Mouse (Mus musculus): Measurements from ENCODE around the gene Arpc3. TPM values are rescaled to one million over a fixed set of nuclear protein-coding genes. Genes with fewer than 3 reads are reported as not detected.

The Arpc3 gene
- polyA plus RNA-seq, 1 experiment from 2014 or later, result 99.4 TPM

- Histone ChIP-seq H3K27ac (no peak overlapping the region), H3K4me3 (no peak overlapping the region), H3K4me1 (peaks cover 8% of the 10 kb centered on the region), H3K4me2 (replicated peaks) (no peak overlapping the region), H3K36me3 (peaks cover 75% of the 10 kb centered on the region), H3K27me3 (no peaks in the 10 kb centered on the region), H3K9ac (no peak overlapping the region), H3K9me3 (no peaks in the 10 kb centered on the region)
- WGBS, result 96% methylated on average over 12 of the region's 12 CpGs
- ATAC-seq (ENCODE audit: low FRiP score, low read depth), result no peak
Measured at GRCm38 (mm10) chr5:122378171-122378570, 13.5 kb upstream of the Arpc3 start.

GRCm38 (mm10) chr5:122379374-122380155 lies 12.1 kb upstream of the Arpc3 start:
- no peak overlapping the region for H3K9ac ChIP-seq
- peaks cover 65% of the 10 kb centered on the region for H3K36me3 ChIP-seq
- no peak overlapping the region for H3K4me3 ChIP-seq
- H3K4me1 ChIP-seq, result no peaks in the 10 kb centered on the region
- no peak overlapping the region for H3K4me2 ChIP-seq (replicated peaks)
- peak; percentile 57; the same call in 1 of the 2 replicates for ATAC-seq (ENCODE audit: low FRiP score, low read depth)
- H3K9me3 ChIP-seq, result no peaks in the 10 kb centered on the region
- no peaks in the 10 kb centered on the region for H3K27me3 ChIP-seq
- 62% methylated on average over 11 of the region's 11 CpGs for WGBS
- no peak overlapping the region for H3K27ac ChIP-seq

- ATAC-seq (ENCODE audit: low FRiP score, low read depth), result no peak
- Histone ChIP-seq H3K4me2 (replicated peaks) (no peak overlapping the region), H3K9me3 (no peaks in the 10 kb centered on the region), H3K27ac (no peak overlapping the region), H3K4me3 (no peak overlapping the region), H3K9ac (no peak overlapping the region), H3K27me3 (no peaks in the 10 kb centered on the region), H3K36me3 (peaks cover 7% of the 10 kb centered on the region), H3K4me1 (peaks cover 7% of the 10 kb centered on the region)
- WGBS, result 89% methylated on average over 5 of the region's 5 CpGs
Measured at GRCm38 (mm10) chr5:122390006-122390405, 1.7 kb upstream of the Arpc3 start.

- no peak overlapping the region for H3K27ac ChIP-seq
- no peak for ATAC-seq (ENCODE audit: low FRiP score, low read depth)
- no peak overlapping the region for H3K4me3 ChIP-seq
- H3K4me1 ChIP-seq, result peaks cover 7% of the 10 kb centered on the region
- H3K27me3 ChIP-seq, result no peaks in the 10 kb centered on the region
- H3K36me3 ChIP-seq, result peaks cover 11% of the 10 kb centered on the region
- H3K9me3 ChIP-seq, result no peaks in the 10 kb centered on the region
- H3K9ac ChIP-seq, result no peak overlapping the region
- H3K4me2 ChIP-seq (replicated peaks), result no peak overlapping the region
Measured at GRCm38 (mm10) chr5:122390671-122391070, 1.0 kb upstream of the Arpc3 start.

GRCm38 (mm10) chr5:122391178-122391785 lies 396 bp upstream of the Arpc3 start:
- Histone ChIP-seq H3K27ac (no peak overlapping the region), H3K4me2 (replicated peaks) (peak overlapping the region; percentile 35), H3K27me3 (no peaks in the 10 kb centered on the region), H3K36me3 (peaks cover 11% of the 10 kb centered on the region), H3K9me3 (no peaks in the 10 kb centered on the region), H3K4me1 (peaks cover 7% of the 10 kb centered on the region), H3K4me3 (peak overlapping the region; percentile 84), H3K9ac (no peak overlapping the region)
- WGBS, result 54% methylated on average over 16 of the region's 16 CpGs
- ATAC-seq (ENCODE audit: low FRiP score, low read depth), result 0 out of 2 replicates have a peak, but pooled peaks have one; percentile 28

- Histone ChIP-seq H3K27me3 (no peaks in the 10 kb centered on the region), H3K27ac (no peak overlapping the region), H3K9ac (peak overlapping the region; percentile 87), H3K36me3 (peaks cover 22% of the 10 kb centered on the region), H3K9me3 (no peaks in the 10 kb centered on the region), H3K4me2 (replicated peaks) (peak overlapping the region; percentile 80), H3K4me3 (peak overlapping the region; percentile 84), H3K4me1 (peaks cover 7% of the 10 kb centered on the region)
- 16% methylated on average over 19 of the region's 19 CpGs for WGBS
- peak; percentile 71; the same call in 1 of the 2 replicates for ATAC-seq (ENCODE audit: low FRiP score, low read depth)
Measured at GRCm38 (mm10) chr5:122392227-122393004, 738 bp downstream of the Arpc3 start.

- Histone ChIP-seq H3K36me3 (peaks cover 36% of the 10 kb centered on the region), H3K4me1 (peaks cover 7% of the 10 kb centered on the region), H3K4me2 (replicated peaks) (no peak overlapping the region), H3K4me3 (0 out of 2 replicates have a peak overlapping the region, but pooled peaks have one; percentile 4), H3K9ac (no peak overlapping the region), H3K27me3 (no peaks in the 10 kb centered on the region), H3K9me3 (no peaks in the 10 kb centered on the region), H3K27ac (no peak overlapping the region)
- ATAC-seq (ENCODE audit: low FRiP score, low read depth), result no peak
- WGBS, result 57% methylated on average over 2 of the region's 2 CpGs
Measured at GRCm38 (mm10) chr5:122393887-122394286, 2.2 kb downstream of the Arpc3 start.

- H3K9ac ChIP-seq, result no peak overlapping the region
- 89% methylated on average over 10 of the region's 10 CpGs for whole genome bisulfite sequencing
- H3K27me3 ChIP-seq, result no peaks in the 10 kb centered on the region
- H3K36me3 ChIP-seq, result peaks cover 63% of the 10 kb centered on the region
- no peaks in the 10 kb centered on the region for H3K9me3 ChIP-seq
- H3K27ac ChIP-seq, result no peak overlapping the region
- H3K4me1 ChIP-seq, result peaks cover 7% of the 10 kb centered on the region
- no peak overlapping the region for H3K4me2 ChIP-seq (replicated peaks)
- H3K4me3 ChIP-seq, result no peak overlapping the region
- ATAC-seq (ENCODE audit: low FRiP score, low read depth), result no peak
Measured at GRCm38 (mm10) chr5:122396791-122397190, 5.1 kb downstream of the Arpc3 start.

- no peak overlapping the region for H3K4me2 ChIP-seq (replicated peaks)
- H3K4me3 ChIP-seq, result no peak overlapping the region
- no peak overlapping the region for H3K9ac ChIP-seq
- 90% methylated on average over 8 of the region's 8 CpGs for WGBS
- H3K4me1 ChIP-seq, result peaks cover 4% of the 10 kb centered on the region
- H3K27ac ChIP-seq, result no peak overlapping the region
- no peaks in the 10 kb centered on the region for H3K9me3 ChIP-seq
- no peaks in the 10 kb centered on the region for H3K27me3 ChIP-seq
- no peak for ATAC-seq (ENCODE audit: low FRiP score, low read depth)
- H3K36me3 ChIP-seq, result peaks cover 70% of the 10 kb centered on the region
Measured at GRCm38 (mm10) chr5:122397495-122397894, 5.8 kb downstream of the Arpc3 start.

GRCm38 (mm10) chr5:122399871-122400270 lies 8.2 kb downstream of the Arpc3 start:
- Histone ChIP-seq H3K4me3 (no peak overlapping the region), H3K27ac (no peak overlapping the region), H3K27me3 (no peaks in the 10 kb centered on the region), H3K36me3 (peaks cover 88% of the 10 kb centered on the region), H3K9me3 (no peaks in the 10 kb centered on the region), H3K9ac (no peak overlapping the region), H3K4me1 (no peaks in the 10 kb centered on the region), H3K4me2 (replicated peaks) (no peak overlapping the region)
- ATAC-seq (ENCODE audit: low FRiP score, low read depth), result no peak
- 92% methylated on average over 8 of the region's 8 CpGs for WGBS

- WGBS, result 82% methylated on average over 18 of the region's 18 CpGs
- peaks cover 92% of the 10 kb centered on the region for H3K36me3 ChIP-seq
- H3K4me1 ChIP-seq, result no peaks in the 10 kb centered on the region
- no peak overlapping the region for H3K4me2 ChIP-seq (replicated peaks)
- H3K9me3 ChIP-seq, result no peaks in the 10 kb centered on the region
- no peaks in the 10 kb centered on the region for H3K27me3 ChIP-seq
- ATAC-seq (ENCODE audit: low FRiP score, low read depth), result no peak
- H3K9ac ChIP-seq, result no peak overlapping the region
- no peak overlapping the region for H3K4me3 ChIP-seq
- H3K27ac ChIP-seq, result no peak overlapping the region
Measured at GRCm38 (mm10) chr5:122400628-122401302, 9.1 kb downstream of the Arpc3 start.

GRCm38 (mm10) chr5:122401303-122401640 lies 9.6 kb downstream of the Arpc3 start:
- ATAC-seq (ENCODE audit: low FRiP score, low read depth), result no peak; the same call in 1 of the 2 replicates
- 24% methylated on average over 8 of the region's 8 CpGs for WGBS
- no peak overlapping the region for H3K4me3 ChIP-seq
- no peaks in the 10 kb centered on the region for H3K9me3 ChIP-seq
- no peak overlapping the region for H3K9ac ChIP-seq
- peaks cover 97% of the 10 kb centered on the region for H3K36me3 ChIP-seq
- no peak overlapping the region for H3K27ac ChIP-seq
- H3K27me3 ChIP-seq, result no peaks in the 10 kb centered on the region
- no peak overlapping the region for H3K4me2 ChIP-seq (replicated peaks)
- no peaks in the 10 kb centered on the region for H3K4me1 ChIP-seq

All from limb, embryonic 13.5 days (tissue).